Mouse (Mus musculus) kidney, postnatal 4 days (tissue): ENCODE measurements at regions not wholly inside any gene's neighbourhood (a gene's known extent, or its start where the extent isn't known, plus 50 kb on each side); places are given as distances from the start of the nearest gene placed in this dataset.

Source experiments
- DNase-seq, 2 experiments: peaks; one replicate each; pipeline ENCODE4 v3.0.0; 2021; ENCODE audit warnings: mixed read lengths in 2 of 2

DNA sequence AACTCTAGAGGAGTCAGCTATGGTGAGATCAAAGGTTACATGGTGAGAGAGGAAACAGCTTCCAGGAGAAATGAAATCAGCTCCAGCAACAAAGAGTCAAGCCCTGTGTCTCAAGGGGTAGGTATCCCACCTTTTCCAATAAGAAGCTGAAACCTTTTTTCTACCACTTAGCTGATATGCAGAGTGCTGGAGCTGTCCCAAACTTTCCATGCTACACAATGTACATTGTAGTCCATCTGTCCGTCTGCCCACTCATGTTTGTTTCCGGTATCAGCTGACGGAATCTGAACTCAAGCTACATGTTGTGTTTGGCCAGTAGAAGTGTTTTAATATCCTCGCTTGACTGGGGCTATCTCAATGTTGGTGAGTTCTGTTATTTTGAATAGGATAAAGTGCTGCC is 83.6 kb upstream of the Ngf start:
- DNase-seq, result no peak

DNA sequence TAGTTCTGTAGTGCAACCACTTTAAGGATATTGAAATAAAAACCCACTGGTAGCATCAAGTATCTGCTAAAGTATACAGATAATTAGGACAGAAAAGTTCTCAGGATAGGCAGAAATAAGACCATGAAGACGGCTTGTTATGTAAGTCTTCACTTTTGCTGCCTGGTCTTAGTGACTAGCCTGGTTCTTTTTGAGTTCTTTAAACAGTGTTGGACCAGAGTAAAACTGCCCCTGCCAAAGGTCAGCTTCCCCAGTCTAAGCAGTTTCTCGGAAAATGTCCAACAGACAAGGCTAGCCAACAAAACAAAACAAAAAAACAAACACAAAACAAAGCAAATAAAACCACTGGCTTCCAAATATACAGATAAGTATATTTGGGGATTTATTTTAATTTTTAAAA is 85.1 kb upstream of the Ngf start:
- no peak for DNase-seq

DNA sequence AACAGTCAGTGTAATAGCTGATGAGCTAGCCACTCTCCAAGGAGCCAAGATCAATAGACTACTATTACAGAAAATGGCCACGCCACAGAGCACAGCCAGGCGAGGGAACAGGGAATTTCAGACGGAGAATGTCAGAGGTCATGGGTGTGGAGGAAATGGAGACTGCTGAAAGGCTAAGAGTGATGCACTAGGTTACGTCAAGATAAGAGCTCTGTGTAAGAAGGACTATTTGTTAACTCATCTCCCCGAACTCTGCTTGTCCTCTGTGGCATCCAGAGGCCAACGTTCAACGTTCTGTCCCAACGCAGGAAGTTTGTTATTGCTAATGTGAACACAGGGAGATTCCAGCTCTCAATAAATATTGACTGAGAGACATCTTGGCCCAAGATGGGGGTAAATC is 86.0 kb upstream of the Ngf start:
- peak in 1 of 2 experiments; percentile 8 for DNase-seq

DNA sequence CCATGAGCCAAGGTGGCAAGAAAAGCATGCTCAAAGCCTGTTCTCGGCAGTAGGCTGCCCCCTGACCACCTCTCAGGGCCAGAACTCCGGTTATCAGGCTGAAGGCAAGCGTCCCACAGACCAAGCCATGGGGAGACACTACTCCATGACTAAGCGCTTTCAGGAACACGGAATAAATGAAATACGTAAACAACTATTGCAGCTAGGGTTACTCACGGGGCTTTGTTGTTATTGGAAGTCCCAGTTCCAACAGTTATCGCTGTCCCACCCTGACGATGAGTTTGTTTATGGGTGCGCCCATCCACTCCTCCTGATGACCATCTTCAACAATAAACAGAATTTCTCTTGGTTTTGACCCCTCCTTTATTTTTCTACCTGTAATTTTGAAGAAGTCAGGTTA is 88.0 kb upstream of the Ngf start:
- no peak for DNase-seq

DNA sequence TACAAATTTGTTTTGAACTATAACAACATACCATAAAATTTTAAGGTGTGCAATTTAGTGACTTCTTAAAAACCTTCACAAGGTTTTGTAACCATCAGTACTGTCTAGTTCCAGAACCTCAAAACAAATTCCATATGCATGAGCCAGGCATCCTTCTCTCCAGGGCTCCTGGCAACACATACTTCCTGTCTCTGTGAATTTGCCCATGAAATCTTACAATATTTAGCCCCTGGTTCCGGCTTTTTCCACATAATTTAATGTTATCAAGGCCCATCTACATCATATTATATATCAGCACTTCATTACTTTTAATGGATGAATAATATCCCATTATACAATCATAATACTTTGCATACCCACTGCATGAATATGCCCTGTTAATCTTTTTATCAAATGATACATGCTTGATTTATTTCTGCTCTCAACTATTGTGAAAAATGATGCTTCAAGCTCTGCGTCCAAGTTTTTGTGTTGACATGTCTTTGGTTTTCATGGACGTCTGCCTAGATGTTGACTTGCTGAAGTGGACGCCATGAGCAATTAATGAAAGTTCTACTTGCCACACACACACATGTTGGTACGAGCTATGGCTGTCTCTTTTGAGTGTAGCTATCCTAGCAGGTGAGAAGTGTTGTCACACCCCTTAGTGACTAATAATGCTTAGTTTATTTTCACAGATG is 95.2 kb upstream of the Ngf start:
- DNase-seq, result no peak

DNA sequence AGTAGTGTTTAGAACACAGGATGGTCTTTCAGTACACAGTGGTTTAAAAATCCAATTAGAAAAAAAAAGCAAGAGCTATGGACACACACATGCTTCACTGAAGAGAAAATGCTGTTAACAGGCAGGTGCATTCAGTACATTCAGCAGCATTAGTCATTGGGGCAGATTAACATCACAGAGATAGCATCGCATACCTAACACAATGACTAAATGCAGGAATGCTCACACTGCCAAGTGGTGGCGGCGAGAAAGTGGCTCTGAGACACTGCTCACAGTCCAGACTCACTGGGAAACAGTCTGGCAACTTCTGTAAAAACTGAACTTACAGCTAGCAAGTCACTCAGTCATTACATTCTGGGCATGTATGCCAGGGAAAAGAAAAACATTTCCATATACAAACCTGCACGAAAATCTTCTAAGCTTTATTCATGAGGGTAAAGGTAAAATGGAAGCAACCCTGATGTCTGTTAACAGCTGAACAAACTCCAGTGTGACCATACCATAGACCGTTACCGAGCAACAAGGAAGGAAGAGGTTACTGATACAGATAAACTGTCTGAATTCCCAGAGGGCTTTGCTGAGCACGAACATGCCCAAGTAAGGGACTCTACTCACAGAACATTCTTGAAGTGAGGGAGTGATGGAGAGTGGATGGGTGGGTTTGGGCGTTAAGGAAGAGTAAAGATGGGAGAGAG is 97.4 kb upstream of the Ngf start:
- DNase-seq, result no peak

DNA sequence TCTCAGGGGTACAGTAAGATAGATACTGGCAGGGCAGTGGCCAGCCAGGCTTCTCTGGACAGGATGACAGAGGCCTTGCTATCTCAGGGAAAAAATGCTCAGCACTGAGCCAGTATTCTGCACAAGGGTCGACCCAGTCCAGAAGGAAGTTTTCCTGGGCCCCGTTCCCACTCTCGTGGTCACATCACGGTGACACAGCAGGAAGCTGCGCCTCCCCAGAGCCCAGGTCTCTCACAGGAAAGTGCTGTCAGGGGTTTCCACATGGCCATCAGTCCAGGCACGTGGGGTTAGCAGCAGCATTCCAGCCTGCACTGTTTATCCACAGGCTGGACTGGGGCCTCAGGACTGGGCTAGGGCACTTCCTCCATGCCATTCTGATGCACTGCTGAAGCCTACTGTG is 103.5 kb upstream of the Ngf start:
- peak; percentile 75 to 83 for DNase-seq

DNA sequence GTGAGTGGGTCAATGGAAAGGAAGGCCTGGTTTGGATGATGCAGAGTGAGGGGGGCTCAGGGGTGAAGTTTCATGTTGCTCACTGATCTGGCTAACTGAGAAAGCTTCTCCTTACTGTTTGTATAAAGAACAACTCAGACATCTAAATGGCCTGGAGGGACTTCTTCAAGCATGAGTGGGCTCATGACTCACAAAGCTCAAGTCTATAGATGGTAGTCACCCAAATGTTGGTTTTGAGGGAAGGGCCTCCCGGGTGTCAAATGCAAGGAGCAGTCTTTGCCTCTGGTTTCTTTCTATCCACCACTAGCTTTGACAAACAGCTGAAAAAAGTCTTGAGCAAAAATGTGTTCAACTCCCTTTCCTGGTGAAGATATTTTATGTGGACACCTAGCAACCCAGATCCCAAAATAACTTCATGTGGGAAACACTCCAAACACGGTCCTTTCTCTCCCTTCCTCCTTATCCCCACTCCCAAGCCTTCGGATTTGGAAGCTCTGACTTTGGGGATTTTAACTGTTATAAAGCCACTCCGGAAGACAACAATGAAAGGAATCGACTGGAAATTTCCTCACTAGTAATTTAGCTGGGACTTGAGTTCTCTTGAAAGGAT is 105.3 kb upstream of the Ngf start:
- DNase-seq, result no peak

DNA sequence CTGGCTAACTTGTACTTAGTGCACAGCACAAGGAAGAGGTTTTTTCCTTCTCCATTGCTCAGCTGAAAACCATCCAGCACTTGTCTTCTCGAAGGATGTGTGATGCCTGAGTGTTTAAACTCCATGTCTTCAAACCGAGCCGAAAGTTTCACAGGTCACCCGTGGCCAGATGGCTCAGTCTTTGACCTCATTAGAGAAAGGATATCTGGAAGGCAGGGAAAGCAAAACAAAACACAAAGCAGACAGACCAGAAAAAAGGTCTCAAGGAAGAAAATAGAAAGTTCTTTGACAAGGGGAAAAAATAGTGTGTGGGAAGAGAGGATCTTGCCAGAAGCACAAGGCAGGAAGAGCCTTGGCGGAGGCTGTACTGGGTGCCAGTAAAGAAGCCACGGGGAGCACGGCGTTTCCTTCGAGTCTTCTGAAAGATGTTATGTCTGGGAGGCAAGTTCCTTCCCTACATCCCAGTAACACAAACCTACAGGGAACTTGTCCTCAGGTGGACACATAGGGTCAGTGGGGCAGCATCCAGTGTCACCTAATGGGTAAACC is 108.9 kb upstream of the Ngf start:
- DNase-seq, result peak; percentile 20 to 35

DNA sequence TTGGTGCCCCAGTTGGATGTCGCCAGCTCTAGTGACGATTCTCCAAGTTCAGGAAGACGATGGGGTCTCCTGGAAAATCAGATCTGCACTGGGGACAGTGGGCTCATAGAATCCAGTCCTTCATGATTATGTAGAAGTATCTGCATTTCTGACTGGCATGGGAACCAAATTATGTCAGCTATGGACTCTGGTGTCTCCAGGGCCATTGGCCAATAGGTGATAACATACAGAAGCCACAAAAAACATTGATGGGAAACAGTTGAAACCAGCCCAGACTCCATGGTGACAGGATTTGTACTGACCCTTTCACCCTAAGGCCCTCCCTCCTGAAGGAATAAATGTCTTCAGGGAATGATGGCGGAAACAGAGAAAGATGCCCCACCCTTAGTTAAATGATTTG is 110.9 kb upstream of the Ngf start:
- no peak for DNase-seq

DNA sequence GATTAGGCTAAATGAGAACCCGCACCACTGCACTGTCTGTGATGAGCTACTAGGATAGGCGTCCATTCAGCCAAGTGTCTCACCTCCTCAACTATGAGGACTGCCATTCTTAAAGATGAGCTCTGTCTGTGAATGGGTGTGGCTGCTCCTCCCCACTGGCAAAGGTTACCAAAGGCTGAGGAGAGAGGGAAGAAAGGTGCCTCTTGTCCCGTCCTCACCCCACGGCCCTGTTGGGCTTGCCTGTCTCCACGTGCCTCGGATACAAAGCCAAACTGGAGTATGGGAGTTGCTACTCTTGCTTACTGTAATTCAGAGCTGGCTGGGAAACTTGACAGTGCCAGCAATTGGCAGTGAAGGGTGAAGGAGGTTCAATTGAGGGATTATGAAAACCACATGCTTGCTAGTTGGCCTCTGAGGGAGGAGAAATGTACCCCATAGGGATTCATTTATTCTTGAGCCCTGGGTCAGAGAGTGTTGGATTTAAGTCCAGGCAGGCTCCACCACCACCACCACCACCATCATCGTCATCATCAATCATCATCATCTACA is 112.6 kb upstream of the Ngf start:
- DNase-seq, result no peak

DNA sequence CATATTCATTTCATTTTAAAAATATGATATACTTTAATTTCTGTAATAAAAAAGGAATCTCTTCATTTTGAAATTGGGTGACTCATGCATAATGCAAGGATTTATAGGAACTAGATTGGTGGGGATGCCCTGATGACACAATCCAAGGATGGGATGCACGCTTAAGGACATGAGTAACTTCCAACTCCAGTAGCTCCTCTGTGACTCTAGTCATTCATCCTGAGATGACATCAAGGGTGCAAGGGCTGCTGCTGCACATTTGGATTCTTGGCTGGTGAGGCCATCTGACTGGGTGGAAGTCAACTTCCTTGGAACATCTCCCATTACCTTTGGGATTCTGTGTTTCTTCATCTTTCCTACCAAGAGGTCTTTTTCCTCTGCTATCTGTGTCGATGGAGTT is 114.4 kb upstream of the Ngf start:
- no peak for DNase-seq

DNA sequence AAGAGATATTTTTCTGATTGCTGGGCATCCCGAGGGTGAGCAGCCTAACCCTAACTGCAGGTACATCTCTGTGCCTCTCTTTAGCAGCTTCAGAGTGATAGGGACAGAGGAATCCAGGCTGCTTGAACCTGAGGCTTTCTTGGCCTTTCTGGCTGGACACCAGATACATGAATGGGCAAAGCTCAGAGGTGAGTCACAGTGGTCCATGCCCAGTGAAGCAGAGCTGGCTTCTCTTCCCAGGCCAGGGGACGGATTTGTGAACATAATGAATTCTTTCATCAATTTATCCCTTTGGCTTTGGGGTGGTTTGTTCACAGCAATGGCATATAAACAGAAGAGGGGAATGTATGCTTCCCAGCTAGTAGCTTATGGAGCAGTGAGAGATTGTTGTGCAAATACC is 114.9 kb upstream of the Ngf start:
- no peak for DNase-seq

DNA sequence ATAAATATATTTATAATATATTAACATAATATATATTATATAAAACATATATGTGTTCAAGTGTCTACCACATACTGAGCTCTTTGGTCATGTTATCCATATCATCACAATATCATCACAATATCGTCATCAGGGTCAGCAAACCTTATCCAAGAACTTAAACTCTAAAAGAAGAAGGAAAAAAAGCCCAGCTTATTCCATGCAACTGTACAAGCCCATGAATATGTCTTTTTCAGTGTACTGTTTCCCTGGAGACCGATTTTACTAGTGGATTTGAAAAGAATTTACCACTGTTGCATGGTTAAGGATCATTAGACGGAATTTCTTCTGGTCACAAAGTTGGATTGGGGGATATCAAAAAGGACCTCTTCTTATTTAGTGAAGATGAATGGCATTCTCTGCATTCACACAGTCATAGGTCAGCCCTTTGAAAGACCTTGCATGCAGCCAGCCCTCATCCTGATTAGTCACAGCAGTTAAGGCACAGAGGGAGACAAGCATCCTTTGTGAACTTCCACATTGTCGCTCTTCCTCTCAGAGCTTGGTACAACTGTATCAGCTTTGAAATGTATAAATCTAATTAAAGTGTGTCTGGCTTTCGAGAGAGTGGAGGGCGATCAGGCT is 116.3 kb upstream of the Ngf start:
- no peak for DNase-seq

DNA sequence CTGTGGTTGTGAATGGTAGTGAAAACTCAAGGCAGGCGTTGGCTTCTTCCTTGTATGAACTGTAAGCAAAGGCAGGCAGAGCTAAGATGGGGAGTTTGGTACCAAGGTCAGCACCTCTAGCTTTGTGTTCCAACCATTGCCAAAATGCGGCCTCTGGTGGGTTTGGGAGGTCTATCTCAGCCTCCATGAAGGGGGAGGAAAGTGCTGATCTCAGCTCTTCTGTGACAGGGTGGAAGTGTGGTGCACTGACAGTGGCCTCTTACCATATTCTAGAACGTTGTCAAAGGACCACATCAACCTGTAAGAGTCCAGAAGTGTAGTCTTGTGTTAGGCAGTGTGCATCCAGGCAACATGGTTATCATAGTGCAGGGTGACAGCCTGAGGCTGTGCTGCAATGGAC is 123.6 kb upstream of the Ngf start:
- DNase-seq, result no peak

DNA sequence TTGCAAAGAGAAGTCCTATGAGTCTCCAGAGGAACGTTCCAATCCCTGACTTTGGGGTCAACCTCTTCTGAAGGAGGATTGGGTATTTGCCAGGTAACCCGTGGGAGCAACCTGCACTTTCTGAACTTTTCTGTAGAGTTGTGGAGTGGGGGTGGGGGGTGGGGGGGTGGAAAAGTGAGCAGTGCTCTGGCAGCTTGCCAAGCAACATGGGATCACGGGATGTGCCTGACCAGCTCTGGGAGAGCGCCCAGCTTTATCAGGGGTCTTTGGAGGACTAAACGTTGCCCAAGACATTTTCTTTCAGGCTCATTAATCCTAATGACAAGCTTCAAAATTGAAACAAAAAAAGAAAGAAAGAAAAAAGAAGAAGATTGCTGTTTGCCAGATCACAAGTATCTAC is 124.4 kb upstream of the Ngf start:
- peak in 1 of 2 experiments; percentile 32 for DNase-seq

DNA sequence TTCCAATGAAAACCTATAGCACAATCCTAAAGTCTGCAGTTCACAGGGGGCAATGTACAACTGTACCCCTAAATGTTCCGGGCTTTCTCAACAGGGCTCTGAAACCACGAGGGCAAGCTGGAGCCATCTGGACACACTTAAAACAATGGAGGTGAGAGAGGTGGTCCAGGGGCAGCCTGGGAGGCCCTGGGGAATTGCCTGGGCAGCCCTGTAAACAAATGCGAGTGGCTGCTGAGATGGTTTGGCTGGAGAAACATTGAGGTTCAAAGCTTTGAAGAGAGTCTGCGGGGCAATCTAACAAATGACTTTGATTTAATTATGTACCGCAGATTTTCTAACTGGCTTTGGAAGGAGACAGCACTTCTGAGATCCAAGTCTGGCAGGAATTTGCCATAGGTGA is 129.0 kb upstream of the Ngf start:
- DNase-seq, result no peak

DNA sequence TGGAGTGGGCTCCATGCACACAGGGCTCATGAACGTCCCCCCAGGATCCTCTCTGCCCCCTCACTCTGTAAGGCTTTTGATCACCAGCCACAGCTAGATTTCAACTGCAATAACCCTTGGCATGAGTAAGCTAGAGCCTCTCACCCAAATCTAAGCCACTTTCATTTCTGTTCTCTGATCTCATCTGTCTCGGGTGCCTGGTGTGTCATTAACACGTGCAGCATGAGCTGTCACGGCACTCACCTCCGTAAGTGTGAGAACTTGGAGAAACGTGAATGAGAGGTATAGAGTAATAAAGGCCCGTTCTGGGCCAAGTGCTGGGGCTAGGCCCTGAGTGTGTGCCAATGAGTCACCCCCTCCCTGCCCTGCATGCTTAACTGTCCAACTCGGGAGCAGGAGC is 131.8 kb upstream of the Ngf start:
- DNase-seq, result peak in 1 of 2 experiments; percentile 9

DNA sequence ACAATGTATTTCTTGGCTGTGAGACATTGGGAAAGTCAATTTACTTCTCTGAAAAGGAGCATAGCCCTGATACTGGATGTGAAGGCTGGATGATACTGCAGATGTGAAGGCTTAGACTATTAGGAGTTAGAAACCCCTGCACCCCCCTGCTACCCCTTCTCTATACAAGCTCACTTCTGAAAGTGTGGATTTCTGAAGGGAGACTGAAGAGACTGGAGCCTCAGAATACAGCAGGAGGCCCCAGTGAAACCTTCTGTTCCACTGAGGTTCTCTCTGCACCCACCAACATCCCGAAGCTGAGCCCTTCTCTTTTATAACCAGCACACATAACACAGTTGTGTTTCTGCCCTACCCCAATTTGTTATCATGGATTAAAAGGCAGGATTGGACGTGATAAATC is 131.7 kb upstream of the Vangl1 start:
- DNase-seq, result no peak

DNA sequence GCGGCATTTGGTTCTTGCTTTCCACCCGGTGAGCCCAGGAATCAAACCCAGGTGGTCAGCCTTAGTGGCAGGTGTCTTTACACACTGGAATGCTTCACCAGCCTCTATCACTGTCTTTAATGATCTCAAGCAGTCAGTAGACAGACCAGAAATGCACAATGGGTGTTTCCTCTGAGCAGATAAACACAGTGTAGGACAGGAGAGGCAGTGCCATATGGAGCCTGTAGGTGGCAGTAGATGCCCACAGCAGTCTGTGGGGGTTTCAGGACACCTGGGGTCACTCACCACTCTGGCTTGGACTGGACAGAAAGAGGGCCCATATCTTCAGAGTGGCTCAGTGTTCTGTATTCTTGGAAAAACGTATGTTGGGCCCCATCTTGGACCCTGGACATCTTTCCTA is 130.7 kb upstream of the Vangl1 start:
- DNase-seq, result peak; percentile 72 to 74

DNA sequence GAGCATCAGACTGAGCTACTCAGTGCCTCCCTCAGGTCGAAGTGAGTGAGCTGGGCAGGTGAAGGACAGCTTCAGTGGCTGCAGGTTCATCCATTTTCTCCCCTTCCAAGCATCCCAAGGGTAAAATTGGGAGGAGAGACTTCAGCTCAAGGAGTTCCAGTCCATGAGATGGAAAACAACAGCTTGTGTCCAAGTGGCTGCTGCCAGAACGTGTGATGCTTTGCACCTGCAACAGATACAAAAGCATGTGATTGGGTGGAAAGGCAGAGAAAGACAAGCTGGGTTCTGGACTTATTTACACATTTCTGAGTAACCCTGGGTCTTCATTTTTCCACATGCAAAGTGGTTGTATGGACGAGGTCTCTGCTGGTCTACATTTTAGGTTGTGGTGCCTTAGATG is 127.7 kb upstream of the Vangl1 start:
- no peak for DNase-seq

DNA sequence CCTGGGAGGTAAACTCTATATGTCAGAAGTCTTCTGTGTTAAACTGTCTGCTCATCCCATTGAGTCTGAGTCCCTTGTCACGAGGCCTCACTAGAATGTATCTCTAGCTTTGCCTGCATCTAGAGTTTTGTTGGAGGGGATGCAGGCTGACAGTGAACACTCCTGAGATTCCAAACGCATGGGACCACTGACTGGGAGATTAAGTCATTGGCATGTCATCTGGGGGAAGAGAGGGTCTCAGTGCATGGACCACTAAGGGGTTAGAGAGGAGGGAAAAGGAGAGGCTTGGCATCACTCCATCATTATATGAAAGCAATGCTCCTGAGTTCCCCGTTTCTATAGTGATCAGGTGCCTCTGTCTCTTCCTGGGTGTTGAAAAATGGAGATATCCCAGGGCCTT is 114.8 kb upstream of the Vangl1 start:
- no peak for DNase-seq

DNA sequence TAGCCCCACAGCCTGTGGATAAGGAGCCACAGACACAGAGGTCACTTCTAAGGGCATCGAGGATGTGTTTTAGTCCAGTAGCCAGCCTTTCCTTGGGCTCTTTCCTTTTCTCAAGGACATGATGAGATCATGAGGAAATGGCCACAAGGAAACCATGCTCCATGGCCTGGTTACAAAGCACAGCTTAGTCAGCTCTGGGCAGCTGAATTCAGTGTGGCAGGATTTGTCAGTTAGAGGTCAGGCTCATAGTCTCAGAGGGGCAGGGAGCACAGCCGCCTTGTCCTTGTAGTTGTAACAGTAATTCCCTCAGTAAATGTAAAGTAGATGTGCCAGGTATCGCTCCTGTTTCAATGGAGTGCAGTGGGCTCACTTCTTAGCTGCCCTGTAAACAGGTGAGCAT is 111.7 kb upstream of the Vangl1 start:
- DNase-seq, result no peak
